Mouse (Mus musculus) midbrain, embryonic 15.5 days (tissue): ENCODE data around the gene Skap2. TPM values are rescaled to one million over a fixed set of nuclear protein-coding genes. Genes with fewer than 3 reads are reported as not detected.

Experiments used
- ATAC-seq: fragments of 200-750 bp; cut with Nextera tagmentation; replicated peaks from 2 replicates; pipeline ENCODE4 v1.8.0; 2017; ENCODE audit warnings: moderate TSS enrichment
- H3K27ac ChIP-seq: fragments of 300-500 bp; sonication (generic); 2 replicates; pipeline ENCODE4 v1.5.1; 2015; ENCODE audit warnings: mild to moderate bottlenecking, inconsistent platforms
- H3K27me3 ChIP-seq: fragments of 300-500 bp; sonication (generic); replicated peaks from 2 replicates; pipeline ENCODE4 v1.6.1; 2015; ENCODE audit warnings: inconsistent platforms
- H3K36me3 ChIP-seq: fragments of 300-500 bp; sonication (generic); replicated peaks from 2 replicates; pipeline ENCODE4 v1.6.1; 2015; ENCODE audit warnings: inconsistent platforms
- H3K4me1 ChIP-seq: fragments of 300-500 bp; sonication (generic); 2 replicates; pipeline ENCODE4 v1.6.1; 2015; ENCODE audit warnings: inconsistent platforms
- H3K4me2 ChIP-seq: fragments of 300-500 bp; sonication (generic); 2 replicates; pipeline ENCODE4 v1.6.1; 2015; ENCODE audit warnings: inconsistent platforms, mild to moderate bottlenecking, moderate library complexity
- H3K4me3 ChIP-seq: fragments of 300-500 bp; sonication (generic); 2 replicates; pipeline ENCODE4 v1.5.1; 2015; ENCODE audit warnings: mild to moderate bottlenecking, inconsistent platforms
- H3K9ac ChIP-seq: fragments of 300-500 bp; sonication (generic); 2 replicates; pipeline ENCODE4 v1.6.1; 2015; ENCODE audit warnings: mild to moderate bottlenecking, inconsistent platforms
- H3K9me3 ChIP-seq: fragments of 300-500 bp; sonication (generic); 2 replicates; pipeline ENCODE4 v1.6.1; 2016; ENCODE audit warnings: inconsistent platforms
- WGBS: fragments of 180-500 bp; shearing (Covaris S2); methylation state at CpG from one replicate; pipeline ENCODE4 v1.1.7; 2015; ENCODE audit warnings: mixed read lengths; 5-methylcytosine and 5-hydroxymethylcytosine counted together
- polyA plus RNA-seq: library from polyadenylated mRNA; unstranded; fragments of >200 nt; fragmentation: Nextera tagmentation; extraction: Ambion mirVana; gene quantifications from 2 replicates; pipeline ENCODE4 v1.2.1, GENCODE M21; 2015

The Skap2 gene
- polyA plus RNA-seq, 1 experiment from 2014 or later, result 5.4 TPM

- 83% methylated on average over 2 of the region's 2 CpGs for WGBS
- Histone ChIP-seq H3K27ac (no peak overlapping the region), H3K27me3 (peaks cover 25% of the 10 kb centered on the region), H3K4me1 (peaks cover 9% of the 10 kb centered on the region; the same call in 1 of the 2 replicates), H3K4me2 (no peak overlapping the region), H3K9me3 (no peaks in the 10 kb centered on the region), H3K9ac (no peak overlapping the region), H3K4me3 (no peak overlapping the region), H3K36me3 (no peaks in the 10 kb centered on the region)
- no peak for ATAC-seq
Measured at GRCm38 (mm10) chr6:51878551-51878950, 133.8 kb downstream of the Skap2 start.

- Histone ChIP-seq H3K9ac (no peak overlapping the region), H3K27ac (no peak overlapping the region), H3K27me3 (peaks cover 27% of the 10 kb centered on the region), H3K4me2 (no peak overlapping the region), H3K4me3 (no peak overlapping the region), H3K4me1 (no peaks in the 10 kb centered on the region), H3K9me3 (no peaks in the 10 kb centered on the region), H3K36me3 (no peaks in the 10 kb centered on the region)
- no peak for ATAC-seq
- WGBS, result 77% methylated on average over 13 of the region's 13 CpGs
Measured at GRCm38 (mm10) chr6:51876841-51877553, 135.4 kb downstream of the Skap2 start.

- H3K27me3 ChIP-seq, result peaks cover 29% of the 10 kb centered on the region
- WGBS, result 38% methylated on average over 6 of the region's 6 CpGs
- ATAC-seq, result no peak
- H3K9ac ChIP-seq, result no peak overlapping the region
- H3K4me1 ChIP-seq, result no peaks in the 10 kb centered on the region
- no peak overlapping the region for H3K4me3 ChIP-seq
- H3K4me2 ChIP-seq, result no peak overlapping the region
- no peaks in the 10 kb centered on the region for H3K9me3 ChIP-seq
- no peak overlapping the region for H3K27ac ChIP-seq
- no peaks in the 10 kb centered on the region for H3K36me3 ChIP-seq
Measured at GRCm38 (mm10) chr6:51875884-51876626, 136.3 kb downstream of the Skap2 start.

- Histone ChIP-seq H3K4me3 (no peak overlapping the region), H3K9me3 (no peaks in the 10 kb centered on the region), H3K9ac (no peak overlapping the region), H3K27ac (no peak overlapping the region), H3K4me1 (no peaks in the 10 kb centered on the region), H3K4me2 (no peak overlapping the region), H3K27me3 (peaks cover 26% of the 10 kb centered on the region), H3K36me3 (no peaks in the 10 kb centered on the region)
- no peak for ATAC-seq
- 62% methylated on average over 2 of the region's 2 CpGs for WGBS
Measured at GRCm38 (mm10) chr6:51874035-51874434, 138.3 kb downstream of the Skap2 start.

- peaks cover 32% of the 10 kb centered on the region for H3K27me3 ChIP-seq
Measured at GRCm38 (mm10) chr6:51871135-51871534, 141.2 kb downstream of the Skap2 start.

GRCm38 (mm10) chr6:51870294-51870693, 142.1 kb downstream of the Skap2 start:
- Histone ChIP-seq H3K27me3 (peaks cover 31% of the 10 kb centered on the region), H3K27ac (no peak overlapping the region), H3K4me2 (no peak overlapping the region), H3K36me3 (no peaks in the 10 kb centered on the region), H3K9me3 (no peaks in the 10 kb centered on the region), H3K4me1 (no peaks in the 10 kb centered on the region), H3K9ac (no peak overlapping the region), H3K4me3 (no peak overlapping the region)
- no peak for ATAC-seq
- WGBS, result 25% methylated on average over 1 of the region's 1 CpGs

More at GRCm38 (mm10) chr6:51871135-51871534, 141.2 kb downstream of the Skap2 start:
- H3K4me3 ChIP-seq, result no peak overlapping the region
- H3K9me3 ChIP-seq, result no peaks in the 10 kb centered on the region
- ATAC-seq, result no peak
- H3K27ac ChIP-seq, result no peak overlapping the region
- no peak overlapping the region for H3K4me2 ChIP-seq
- 20% methylated on average over 1 of the region's 1 CpGs for WGBS
- H3K9ac ChIP-seq, result no peak overlapping the region
- H3K4me1 ChIP-seq, result no peaks in the 10 kb centered on the region
- H3K36me3 ChIP-seq, result no peaks in the 10 kb centered on the region

GRCm38 (mm10) chr6:51866596-51866995, 145.8 kb downstream of the Skap2 start:
- ATAC-seq, result no peak
- no peaks in the 10 kb centered on the region for H3K9me3 ChIP-seq
- no peak overlapping the region for H3K9ac ChIP-seq
- H3K4me2 ChIP-seq, result no peak overlapping the region
- H3K4me1 ChIP-seq, result no peaks in the 10 kb centered on the region
- no peak overlapping the region for H3K27ac ChIP-seq
- no peaks in the 10 kb centered on the region for H3K36me3 ChIP-seq
- H3K27me3 ChIP-seq, result peaks cover 13% of the 10 kb centered on the region
- 83% methylated on average over 3 of the region's 3 CpGs for WGBS
- H3K4me3 ChIP-seq, result no peak overlapping the region

- Histone ChIP-seq H3K4me1 (no peaks in the 10 kb centered on the region), H3K9me3 (no peaks in the 10 kb centered on the region), H3K36me3 (no peaks in the 10 kb centered on the region), H3K27me3 (0 out of 2 replicates have a peak, but pooled peaks cover 6% of the 10 kb centered on the region), H3K4me2 (no peak overlapping the region), H3K9ac (no peak overlapping the region), H3K4me3 (no peak overlapping the region), H3K27ac (no peak overlapping the region)
- WGBS, result 67% methylated on average over 4 of the region's 4 CpGs
- no peak for ATAC-seq
Measured at GRCm38 (mm10) chr6:51863508-51863907, 148.8 kb downstream of the Skap2 start.

- no peaks in the 10 kb centered on the region for H3K36me3 ChIP-seq
- H3K4me1 ChIP-seq, result peaks cover 2% of the 10 kb centered on the region; the same call in 1 of the 2 replicates
- H3K9ac ChIP-seq, result no peak overlapping the region
- no peak overlapping the region for H3K4me3 ChIP-seq
- H3K27ac ChIP-seq, result no peak overlapping the region
- H3K4me2 ChIP-seq, result no peak overlapping the region
- H3K9me3 ChIP-seq, result no peaks in the 10 kb centered on the region
- H3K27me3 ChIP-seq, result no peaks in the 10 kb centered on the region
- WGBS, result 26% methylated on average over 8 of the region's 8 CpGs
- no peak for ATAC-seq
Measured at GRCm38 (mm10) chr6:51860300-51860699, 152.0 kb downstream of the Skap2 start.

- H3K4me2 ChIP-seq, result no peak overlapping the region
- under 1% methylated on average over 11 of the region's 11 CpGs for WGBS
- H3K9ac ChIP-seq, result no peak overlapping the region; the same call in 1 of the 2 replicates
Measured at GRCm38 (mm10) chr6:51857821-51858220, 154.5 kb downstream of the Skap2 start.

GRCm38 (mm10) chr6:51853291-51853690, 159.1 kb downstream of the Skap2 start:
- WGBS, result 62% methylated on average over 3 of the region's 3 CpGs
- Histone ChIP-seq H3K27ac (0 out of 2 replicates have a peak overlapping the region, but pooled peaks have one; percentile 27), H3K4me3 (no peak overlapping the region), H3K27me3 (no peaks in the 10 kb centered on the region), H3K4me1 (peaks cover 47% of the 10 kb centered on the region), H3K9me3 (no peaks in the 10 kb centered on the region), H3K4me2 (no peak overlapping the region), H3K9ac (no peak overlapping the region), H3K36me3 (no peaks in the 10 kb centered on the region)
- no peak for ATAC-seq

More at GRCm38 (mm10) chr6:51857821-51858220, 154.5 kb downstream of the Skap2 start:
- H3K36me3 ChIP-seq, result no peaks in the 10 kb centered on the region
- no peaks in the 10 kb centered on the region for H3K27me3 ChIP-seq
- H3K4me3 ChIP-seq, result no peak overlapping the region
- no peaks in the 10 kb centered on the region for H3K9me3 ChIP-seq
- H3K4me1 ChIP-seq, result peaks cover 8% of the 10 kb centered on the region; the same call in 1 of the 2 replicates
- peak; percentile 96 for ATAC-seq
- H3K27ac ChIP-seq, result peak overlapping the region; percentile 74

GRCm38 (mm10) chr6:51852643-51853042, 159.7 kb downstream of the Skap2 start:
- Histone ChIP-seq H3K9ac (no peak overlapping the region), H3K27me3 (no peaks in the 10 kb centered on the region), H3K36me3 (no peaks in the 10 kb centered on the region), H3K4me3 (no peak overlapping the region), H3K4me2 (no peak overlapping the region), H3K9me3 (no peaks in the 10 kb centered on the region), H3K4me1 (peaks cover 52% of the 10 kb centered on the region), H3K27ac (0 out of 2 replicates have a peak overlapping the region, but pooled peaks have one; percentile 18)
- no peak for ATAC-seq
- whole genome bisulfite sequencing, result 71% methylated on average over 4 of the region's 4 CpGs
